20 mouse cellular contexts compared by ENCODE assay signal in the genomic region with DNA sequence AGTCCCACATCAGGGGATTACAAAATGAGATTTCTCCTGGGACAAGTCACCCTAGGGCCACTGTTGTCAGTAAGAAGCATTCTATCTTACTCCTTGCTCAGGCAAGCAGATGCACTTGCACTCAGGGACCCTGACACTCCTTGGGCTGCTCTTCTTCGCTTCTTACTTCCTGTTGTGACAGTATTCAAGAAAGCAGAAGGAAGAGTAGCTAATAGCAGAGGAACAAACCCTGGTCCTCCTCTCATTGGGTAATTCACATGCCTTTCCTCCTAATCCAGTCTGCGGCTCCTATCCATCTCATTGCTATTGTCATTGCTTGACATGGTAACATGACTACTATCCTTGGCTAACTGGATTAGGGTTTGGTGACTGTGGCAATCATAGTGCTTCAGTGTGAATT.
"Had no signal": no experiment of that assay in that cellular context is flagged by ENCODE, and none has a peak within 500 bp of the region (broad histone marks: within the 10 kb centered on the region; RNA-seq: fewer than 3 reads in every experiment).

No protein-coding gene starts in this region.

- H3K27ac ChIP-seq: liver, embryonic 13.5 days; liver, embryonic 15.5 days; lung, embryonic 15.5 days; macrophage; midbrain, embryonic 13.5 days; midbrain, embryonic 15.5 days; neural tube, embryonic 13.5 days; neural tube, embryonic 15.5 days had no signal

- DNase-seq: liver, embryonic 13.5 days; liver, postnatal 0 days; lung, adult 2 months; lung, postnatal 14 days; lung, postnatal 36 days; right cerebral cortex, postnatal 14 days; thymus, adult 18-20 months; thymus, postnatal 14 days; thymus, postnatal 36 days had no signal

- H3K9ac ChIP-seq: liver, embryonic 13.5 days; liver, embryonic 15.5 days; liver, postnatal 0 days; lung, embryonic 15.5 days; midbrain, embryonic 13.5 days; midbrain, embryonic 15.5 days; neural tube, embryonic 13.5 days; neural tube, embryonic 15.5 days had no signal

- ATAC-seq: liver, postnatal 0 days; lung, postnatal 0 days; midbrain, embryonic 13.5 days; midbrain, embryonic 15.5 days had no signal

- H3K4me2 ChIP-seq: liver, embryonic 13.5 days; liver, embryonic 15.5 days; lung, embryonic 15.5 days; midbrain, embryonic 11.5 days; midbrain, embryonic 13.5 days; midbrain, embryonic 15.5 days; neural tube, embryonic 13.5 days; neural tube, embryonic 15.5 days had no signal

- H3K36me3 ChIP-seq: liver, embryonic 13.5 days; liver, embryonic 15.5 days; lung, embryonic 15.5 days; midbrain, embryonic 13.5 days; midbrain, embryonic 15.5 days; neural tube, embryonic 13.5 days; neural tube, embryonic 15.5 days had no signal

- H3K27me3 ChIP-seq: liver, embryonic 13.5 days; liver, embryonic 15.5 days; lung, embryonic 15.5 days; megakaryocyte, embryonic 14.5 days; midbrain, embryonic 13.5 days; midbrain, embryonic 15.5 days; neural tube, embryonic 13.5 days; neural tube, embryonic 15.5 days had no signal

- H3K9me3 ChIP-seq: liver, embryonic 13.5 days; liver, embryonic 15.5 days; lung, embryonic 15.5 days; midbrain, embryonic 13.5 days; neural tube, embryonic 15.5 days had no signal

- H3K4me1 ChIP-seq: liver, embryonic 13.5 days; liver, embryonic 15.5 days; lung, embryonic 15.5 days; midbrain, embryonic 13.5 days; midbrain, embryonic 15.5 days; neural tube, embryonic 13.5 days; neural tube, embryonic 15.5 days had no signal

- H3K4me3 ChIP-seq: liver, embryonic 13.5 days; liver, embryonic 15.5 days; lung, embryonic 15.5 days; megakaryocyte, embryonic 14.5 days; midbrain, embryonic 13.5 days; midbrain, embryonic 15.5 days; myocyte; neural tube, embryonic 13.5 days; neural tube, embryonic 15.5 days had no signal
